Mouse (Mus musculus): ENCODE results near the gene Serpinb1a. TPM values are rescaled to one million over a fixed set of nuclear protein-coding genes. Genes with fewer than 3 reads are reported as not detected.

Gene Serpinb1a
- polyA plus RNA-seq, 1 experiment, result 7.7 TPM

- no peak overlapping the region for H3K27ac ChIP-seq (ENCODE audit: insufficient read depth, low read depth, low read length)
- TF ChIP-seq CTCF (conservative IDR thresholded peaks at IDR 0.05; ENCODE audit: insufficient read depth, insufficient read length, low read depth, low read length) (peak; percentile 75), POLR2A (IDR thresholded peaks at IDR 0.05; ENCODE audit: low read depth, low read length) (no peak)
- H3K36me3 ChIP-seq (ENCODE audit: control insufficient read depth, insufficient read depth, low read length), result no peaks in the 10 kb centered on the region
- no peaks in the 10 kb centered on the region for H3K27me3 ChIP-seq (replicated peaks; ENCODE audit: control insufficient read depth, insufficient read depth, low read length)
- DNase-seq, result peak; percentile 53
- H3K4me3 ChIP-seq (ENCODE audit: insufficient read depth, low read depth, low read length), result no peak overlapping the region
- H3K4me1 ChIP-seq (ENCODE audit: control insufficient read depth, insufficient read depth, low read length), result no peaks in the 10 kb centered on the region
- 56% methylated on average over 4 of the region's 4 CpGs for WGBS
Observed at GRCm38 (mm10) chr13:32827951-32828350, 23.0 kb downstream of the Serpinb1a start.

DNA sequence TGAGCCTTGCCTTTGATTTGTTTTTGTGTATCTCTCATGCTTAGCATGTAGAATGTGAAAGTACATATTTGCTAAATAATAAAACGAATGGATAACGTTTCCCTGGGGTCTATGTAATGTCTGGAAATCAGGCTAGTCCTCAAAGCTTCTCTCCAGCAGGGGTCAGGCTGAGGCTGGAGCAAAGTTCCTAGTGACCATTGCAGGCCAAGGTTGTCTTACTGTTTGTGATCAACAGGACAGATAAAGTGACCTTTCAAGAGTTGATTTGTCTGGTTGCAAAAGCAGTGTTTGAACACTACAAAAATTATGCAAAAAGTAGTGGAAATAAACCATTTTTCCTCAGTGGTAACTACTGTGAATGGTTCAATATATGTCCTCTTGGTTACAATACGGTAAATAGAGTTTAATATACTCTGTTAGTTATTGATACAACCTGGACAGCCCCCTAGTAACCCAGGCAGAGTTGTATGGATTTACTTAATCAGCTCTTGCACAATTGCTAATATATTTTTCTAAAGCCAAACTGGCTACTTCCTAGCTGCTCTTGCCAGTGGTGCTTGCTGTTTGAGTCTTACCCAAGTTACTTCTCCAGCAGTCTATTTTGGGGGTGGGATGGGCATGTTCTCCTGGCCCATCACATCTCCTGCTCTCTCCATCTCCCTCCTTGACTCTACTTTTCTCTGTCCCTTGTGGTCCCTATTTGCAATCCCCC lies 23.7 kb downstream of the Serpinb1a start:
- TF ChIP-seq POLR2A (IDR thresholded peaks at IDR 0.05; ENCODE audit: low read depth, low read length) (no peak), CTCF (conservative IDR thresholded peaks at IDR 0.05; ENCODE audit: insufficient read depth, insufficient read length, low read depth, low read length) (peak; percentile 48)
- no peaks in the 10 kb centered on the region for H3K27me3 ChIP-seq (replicated peaks; ENCODE audit: control insufficient read depth, insufficient read depth, low read length)
- no peak overlapping the region for H3K27ac ChIP-seq (ENCODE audit: insufficient read depth, low read depth, low read length)
- no peak for DNase-seq
- 75% methylated on average over 3 of the region's 3 CpGs for WGBS
- H3K4me1 ChIP-seq (ENCODE audit: control insufficient read depth, insufficient read depth, low read length), result no peaks in the 10 kb centered on the region
- no peak overlapping the region for H3K4me3 ChIP-seq (ENCODE audit: insufficient read depth, low read depth, low read length)
- H3K36me3 ChIP-seq (ENCODE audit: control insufficient read depth, insufficient read depth, low read length), result no peaks in the 10 kb centered on the region

DNA sequence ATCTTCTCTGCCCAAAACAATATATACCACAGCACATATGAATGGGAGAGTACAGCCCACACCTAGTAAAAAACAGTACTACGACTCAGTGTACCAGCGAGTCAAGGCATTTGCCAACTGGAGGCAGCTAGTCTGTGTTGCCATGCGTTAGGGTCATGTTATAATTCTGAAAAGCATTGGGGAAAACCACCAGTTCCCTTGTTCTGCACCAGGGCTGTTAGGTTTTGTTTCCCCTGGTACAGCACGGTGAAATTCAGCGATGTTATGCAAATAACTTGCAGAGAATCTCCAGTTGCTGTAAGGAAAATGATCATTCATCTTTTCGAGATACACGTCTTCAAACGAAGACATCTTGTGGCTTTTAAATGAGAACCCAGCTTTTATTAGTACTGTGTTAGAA lies 25.4 kb downstream of the Serpinb1a start:
- TF ChIP-seq CTCF (conservative IDR thresholded peaks at IDR 0.05; ENCODE audit: insufficient read depth, insufficient read length, low read depth, low read length) (no peak), POLR2A (IDR thresholded peaks at IDR 0.05; ENCODE audit: low read depth, low read length) (no peak)
- 89% methylated on average over 8 of the region's 8 CpGs for WGBS
- Histone ChIP-seq H3K4me1 (ENCODE audit: control insufficient read depth, insufficient read depth, low read length) (no peaks in the 10 kb centered on the region), H3K36me3 (ENCODE audit: control insufficient read depth, insufficient read depth, low read length) (no peaks in the 10 kb centered on the region), H3K27ac (ENCODE audit: insufficient read depth, low read depth, low read length) (no peak overlapping the region), H3K4me3 (ENCODE audit: insufficient read depth, low read depth, low read length) (no peak overlapping the region), H3K27me3 (replicated peaks; ENCODE audit: control insufficient read depth, insufficient read depth, low read length) (no peaks in the 10 kb centered on the region)
- no peak for DNase-seq

- DNase-seq, result no peak
- H3K27ac ChIP-seq (ENCODE audit: insufficient read depth, low read depth, low read length), result no peak overlapping the region
- WGBS, result 74% methylated on average over 6 of the region's 6 CpGs
Observed at GRCm38 (mm10) chr13:32824377-32825330, 26.3 kb downstream of the Serpinb1a start.

GRCm38 (mm10) chr13:32823126-32823525 lies 27.9 kb downstream of the Serpinb1a start:
- Histone ChIP-seq H3K36me3 (ENCODE audit: control insufficient read depth, insufficient read depth, low read length) (peaks cover 1% of the 10 kb centered on the region), H3K4me3 (ENCODE audit: insufficient read depth, low read depth, low read length) (no peak overlapping the region), H3K27ac (ENCODE audit: insufficient read depth, low read depth, low read length) (no peak overlapping the region), H3K27me3 (replicated peaks; ENCODE audit: control insufficient read depth, insufficient read depth, low read length) (no peaks in the 10 kb centered on the region), H3K4me1 (ENCODE audit: control insufficient read depth, insufficient read depth, low read length) (no peaks in the 10 kb centered on the region; the same call in 1 of the 2 replicates)
- TF ChIP-seq CTCF (conservative IDR thresholded peaks at IDR 0.05; ENCODE audit: insufficient read depth, insufficient read length, low read depth, low read length) (no peak), POLR2A (IDR thresholded peaks at IDR 0.05; ENCODE audit: low read depth, low read length) (no peak)
- 73% methylated on average over 6 of the region's 6 CpGs for WGBS
- no peak for DNase-seq

More at GRCm38 (mm10) chr13:32824377-32825330, 26.3 kb downstream of the Serpinb1a start:
- no peaks in the 10 kb centered on the region for H3K4me1 ChIP-seq (ENCODE audit: control insufficient read depth, insufficient read depth, low read length)
- peaks cover under 1% of the 10 kb centered on the region; the same call in 1 of the 2 replicates for H3K36me3 ChIP-seq (ENCODE audit: control insufficient read depth, insufficient read depth, low read length)
- no peak for TF ChIP-seq CTCF (conservative IDR thresholded peaks at IDR 0.05; ENCODE audit: insufficient read depth, insufficient read length, low read depth, low read length)
- no peak for TF ChIP-seq POLR2A (IDR thresholded peaks at IDR 0.05; ENCODE audit: low read depth, low read length)
- no peaks in the 10 kb centered on the region for H3K27me3 ChIP-seq (replicated peaks; ENCODE audit: control insufficient read depth, insufficient read depth, low read length)
- no peak overlapping the region for H3K4me3 ChIP-seq (ENCODE audit: insufficient read depth, low read depth, low read length)

DNA sequence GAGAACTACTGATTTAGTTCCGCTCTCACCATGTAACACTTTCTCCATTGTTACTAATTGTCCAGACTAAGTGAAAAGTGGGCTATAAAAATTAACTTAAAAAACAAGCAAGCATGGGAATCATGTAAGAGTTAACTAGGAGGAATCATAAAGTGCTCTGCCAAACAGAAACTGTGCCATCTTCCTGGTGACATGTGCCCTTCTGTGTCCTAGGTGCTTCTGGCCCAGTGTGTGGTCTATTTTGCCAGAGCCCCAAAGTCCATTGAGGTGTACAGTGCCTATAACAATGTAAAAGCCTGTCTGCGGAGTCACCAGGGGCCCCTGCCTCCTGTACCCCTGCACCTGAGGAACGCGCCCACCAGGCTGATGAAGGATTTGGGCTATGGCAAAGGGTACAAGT lies 29.3 kb downstream of the Serpinb1a start:
- Histone ChIP-seq H3K4me3 (ENCODE audit: insufficient read depth, low read depth, low read length) (no peak overlapping the region), H3K4me1 (ENCODE audit: control insufficient read depth, insufficient read depth, low read length) (no peaks in the 10 kb centered on the region; the same call in 1 of the 2 replicates), H3K27ac (ENCODE audit: insufficient read depth, low read depth, low read length) (no peak overlapping the region), H3K36me3 (ENCODE audit: control insufficient read depth, insufficient read depth, low read length) (peaks cover 3% of the 10 kb centered on the region), H3K27me3 (replicated peaks; ENCODE audit: control insufficient read depth, insufficient read depth, low read length) (no peaks in the 10 kb centered on the region)
- WGBS, result 97% methylated on average over 4 of the region's 4 CpGs
- TF ChIP-seq CTCF (conservative IDR thresholded peaks at IDR 0.05; ENCODE audit: insufficient read depth, insufficient read length, low read depth, low read length) (no peak), POLR2A (IDR thresholded peaks at IDR 0.05; ENCODE audit: low read depth, low read length) (no peak)
- no peak for DNase-seq

DNA sequence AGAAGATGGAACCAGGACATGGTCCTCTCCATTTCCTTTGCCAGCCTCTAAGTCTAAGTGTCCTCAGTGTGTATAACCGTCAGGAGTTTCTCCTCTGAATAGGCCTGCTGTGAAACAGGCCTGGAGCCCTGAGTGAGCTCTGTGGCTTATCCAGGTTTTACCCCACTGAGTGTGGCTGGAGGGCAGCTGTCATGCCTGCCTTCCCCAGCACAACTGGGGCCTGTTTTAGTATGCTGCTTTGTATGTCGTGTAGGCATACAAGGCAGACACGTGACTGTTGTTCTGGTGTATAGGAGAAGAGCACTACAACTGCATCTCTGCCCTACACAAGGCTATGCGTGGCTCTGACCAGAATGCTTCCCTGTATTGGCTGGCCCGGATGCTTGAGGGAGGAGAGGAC lies 31.1 kb downstream of the Serpinb1a start:
- TF ChIP-seq CTCF (conservative IDR thresholded peaks at IDR 0.05; ENCODE audit: insufficient read depth, insufficient read length, low read depth, low read length) (no peak), POLR2A (IDR thresholded peaks at IDR 0.05; ENCODE audit: low read depth, low read length) (no peak)
- Histone ChIP-seq H3K4me3 (ENCODE audit: insufficient read depth, low read depth, low read length) (no peak overlapping the region), H3K27ac (ENCODE audit: insufficient read depth, low read depth, low read length) (no peak overlapping the region), H3K4me1 (ENCODE audit: control insufficient read depth, insufficient read depth, low read length) (no peaks in the 10 kb centered on the region; the same call in 1 of the 2 replicates), H3K36me3 (ENCODE audit: control insufficient read depth, insufficient read depth, low read length) (peaks cover 3% of the 10 kb centered on the region), H3K27me3 (replicated peaks; ENCODE audit: control insufficient read depth, insufficient read depth, low read length) (no peaks in the 10 kb centered on the region)
- 93% methylated on average over 5 of the region's 5 CpGs for WGBS
- no peak for DNase-seq
